Mouse (Mus musculus): ENCODE measurements around the gene Pradc1.

DNA sequence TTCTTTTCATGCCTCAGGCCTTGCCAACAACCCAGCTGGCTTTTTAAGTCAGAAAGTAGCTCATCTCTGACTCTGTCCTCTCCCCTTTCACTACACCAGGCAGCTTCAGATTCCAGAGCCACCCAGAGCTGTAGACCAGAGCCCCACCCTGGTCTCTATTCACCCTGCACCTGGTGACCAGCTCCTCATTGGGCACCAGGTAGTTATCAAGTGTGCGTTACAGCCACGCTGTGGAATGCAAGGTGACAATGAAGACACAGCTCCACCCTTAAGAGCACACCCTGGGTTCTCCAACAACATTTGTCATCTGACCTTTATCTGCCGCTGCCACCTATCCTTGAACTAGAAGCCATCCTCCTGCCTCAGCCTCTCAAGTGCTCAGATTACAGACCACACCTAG is 23.8 kb upstream of the Pradc1 start:
- TF ChIP-seq POLR2A (IDR thresholded peaks at IDR 0.05; ENCODE audit: borderline replicate concordance, extremely low read depth, insufficient read depth, insufficient read length, poor library complexity, severe bottlenecking) (no peak), CTCF (IDR thresholded peaks at IDR 0.05; ENCODE audit: borderline replicate concordance, extremely low read depth, insufficient read depth, insufficient read length) (no peak)
